Mouse (Mus musculus) B cell, adult 2 months (primary cell): ENCODE data around the gene Ptprg.

ENCODE experiments used
- DNase-seq, 2 experiments: peaks; one replicate each; pipeline ENCODE4 v3.0.0; 2022

Gene Ptprg

DNA sequence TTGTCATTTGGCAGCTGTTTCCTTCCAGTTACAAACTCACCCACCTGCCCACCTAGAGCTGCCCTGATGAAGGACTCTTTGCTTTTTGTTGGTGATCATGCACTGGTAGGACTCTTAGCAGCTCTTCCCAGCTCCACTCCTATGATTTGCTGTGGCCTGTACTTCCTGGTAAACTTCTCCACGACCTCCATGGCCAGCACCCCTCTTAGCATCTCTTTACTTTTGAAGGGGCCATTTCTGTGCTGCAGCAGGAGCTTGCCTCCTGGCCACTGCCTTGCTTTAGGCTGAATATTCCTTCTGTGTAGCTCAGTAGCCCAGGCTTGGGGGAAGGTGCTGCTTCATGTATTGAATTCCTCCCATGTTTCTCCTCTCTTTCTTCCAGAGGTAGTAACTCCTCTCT lies 517.0 kb downstream of the Ptprg start:
- DNase-seq, result no peak

DNA sequence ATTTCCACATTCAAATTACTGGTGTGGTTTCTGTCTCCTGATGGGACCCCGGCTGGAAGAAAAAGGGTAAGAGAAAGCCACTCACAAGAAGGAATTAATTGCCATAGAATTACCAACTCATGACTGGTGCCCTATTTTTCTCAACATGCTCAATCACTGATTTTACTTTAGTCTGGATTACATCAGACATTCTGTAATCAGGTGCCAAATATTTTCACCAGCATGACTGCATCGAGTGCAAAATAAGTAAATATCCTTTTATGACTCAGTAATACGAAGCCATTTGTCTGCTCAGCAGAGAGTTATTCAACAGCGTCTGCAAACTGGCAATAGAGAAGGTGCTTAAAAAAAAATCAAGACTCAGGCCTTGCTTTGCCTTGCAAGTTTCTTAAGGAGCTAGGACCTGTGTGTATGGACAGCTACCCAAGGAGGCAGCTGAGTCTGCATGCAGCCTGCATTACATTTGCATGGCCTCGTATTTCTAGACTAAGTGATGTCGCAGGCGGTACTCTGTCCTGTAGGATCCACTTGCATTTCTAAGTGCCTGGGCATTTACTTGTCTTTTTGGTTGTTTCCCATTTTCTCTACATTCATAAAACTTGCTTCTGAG lies 517.6 kb downstream of the Ptprg start:
- DNase-seq, result no peak

DNA sequence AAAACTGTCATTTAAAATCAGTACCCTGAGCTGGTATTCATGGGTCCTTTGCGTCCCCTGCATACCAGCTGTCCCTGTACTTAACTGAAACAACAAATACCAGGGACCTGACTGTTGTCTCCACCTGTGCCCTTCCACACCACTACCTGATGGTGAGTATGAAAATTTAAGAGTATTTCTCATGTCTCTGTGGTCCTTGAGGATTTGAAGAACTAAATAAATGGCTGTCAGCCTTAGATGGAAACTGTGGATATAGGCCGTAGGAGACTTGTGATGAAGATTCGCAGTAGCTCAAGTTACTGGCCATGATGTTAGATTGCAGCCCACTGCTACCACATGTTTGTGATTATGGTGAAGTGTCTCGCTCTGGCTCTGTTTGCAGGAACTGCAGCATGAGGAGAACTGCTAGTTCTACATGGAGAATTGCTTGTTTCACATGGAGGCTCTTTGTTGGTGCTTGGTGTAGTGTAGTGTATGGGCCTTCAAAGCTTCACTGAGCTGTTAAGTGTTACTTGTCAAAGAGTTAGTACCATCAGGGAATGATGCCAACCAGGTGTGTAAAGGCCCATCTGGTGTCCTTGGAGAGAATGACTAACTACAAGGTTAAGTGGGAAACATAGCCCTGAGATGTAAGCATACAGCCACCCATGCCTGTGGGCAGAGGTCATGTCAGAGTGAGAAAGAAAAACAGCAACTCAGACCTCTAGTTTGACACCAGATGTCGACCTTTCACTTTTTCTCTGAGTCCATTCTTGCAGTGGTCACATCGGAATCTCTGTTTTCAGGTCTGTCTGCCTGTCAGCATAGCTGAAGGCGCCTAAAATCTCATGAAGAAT lies 518.9 kb downstream of the Ptprg start:
- DNase-seq, result no peak

DNA sequence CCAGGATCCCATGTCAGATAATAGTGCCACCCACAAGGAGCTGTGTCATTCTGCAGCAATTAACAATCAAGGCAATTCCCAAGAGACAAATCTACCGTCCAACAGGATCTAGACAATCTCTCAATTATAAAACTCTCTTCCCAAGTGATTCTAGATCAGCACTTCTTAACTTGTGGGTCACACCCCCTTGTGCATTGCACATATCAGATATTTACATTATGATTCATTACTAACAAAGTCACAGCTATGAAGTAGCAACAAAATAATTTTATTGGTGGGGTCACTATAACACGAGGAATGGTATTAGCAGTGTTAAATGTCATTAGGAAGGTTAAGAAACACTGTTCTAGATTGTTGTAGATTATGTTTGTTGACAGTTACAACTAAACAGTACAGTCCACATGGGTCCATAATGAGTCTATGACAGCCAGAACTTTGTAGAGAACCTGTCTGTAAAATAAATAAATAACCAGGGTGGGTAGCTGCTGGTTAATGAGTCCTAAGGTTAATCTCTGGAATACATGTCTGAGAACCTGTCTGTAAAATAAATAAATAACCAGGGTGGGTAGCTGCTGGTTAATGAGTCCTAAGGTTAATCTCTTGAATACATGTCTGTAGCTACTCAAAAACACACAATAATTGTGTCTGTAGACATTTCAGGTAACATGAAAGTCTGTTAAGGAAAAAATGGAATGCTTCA lies 520.2 kb downstream of the Ptprg start:
- no peak for DNase-seq

DNA sequence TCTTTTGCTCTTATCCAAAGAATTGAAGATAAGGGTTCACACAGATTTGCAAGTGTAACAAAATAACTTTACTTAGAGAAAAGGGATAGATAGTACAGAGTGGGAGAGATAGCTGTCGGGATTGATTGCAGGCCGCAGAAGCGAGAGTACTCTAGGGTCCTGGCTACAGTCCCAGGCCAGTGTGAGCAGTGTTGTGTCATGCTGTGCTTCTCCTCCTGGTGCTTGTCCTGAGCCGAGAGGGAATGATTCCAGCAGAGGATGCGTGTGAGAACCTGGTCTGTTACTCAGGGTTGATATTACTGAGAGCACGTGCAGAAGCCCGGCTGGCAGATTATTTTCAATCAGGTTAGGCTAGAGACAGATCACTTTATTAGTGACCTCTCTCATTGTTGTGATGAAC lies 523.9 kb downstream of the Ptprg start:
- DNase-seq, result no peak

DNA sequence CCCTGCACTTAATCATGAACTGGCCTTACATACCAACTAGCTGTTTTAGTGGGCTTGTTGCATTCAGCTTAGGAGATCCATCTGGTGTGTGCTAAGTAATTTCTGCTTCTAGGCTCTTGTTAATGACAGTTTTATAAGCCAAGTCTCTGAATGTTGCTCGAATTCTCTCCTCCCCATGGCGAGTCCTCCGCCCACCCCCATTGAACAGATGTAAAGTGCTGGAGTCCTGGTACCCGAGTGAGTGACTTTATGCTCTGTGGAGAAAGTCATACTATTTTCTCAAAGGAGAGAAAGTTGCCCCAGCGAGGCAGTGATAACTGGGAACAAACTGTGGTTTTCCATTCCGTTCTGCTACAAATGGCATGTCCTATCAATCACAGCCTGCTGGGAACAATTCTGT lies 525.9 kb downstream of the Ptprg start:
- no peak for DNase-seq

DNA sequence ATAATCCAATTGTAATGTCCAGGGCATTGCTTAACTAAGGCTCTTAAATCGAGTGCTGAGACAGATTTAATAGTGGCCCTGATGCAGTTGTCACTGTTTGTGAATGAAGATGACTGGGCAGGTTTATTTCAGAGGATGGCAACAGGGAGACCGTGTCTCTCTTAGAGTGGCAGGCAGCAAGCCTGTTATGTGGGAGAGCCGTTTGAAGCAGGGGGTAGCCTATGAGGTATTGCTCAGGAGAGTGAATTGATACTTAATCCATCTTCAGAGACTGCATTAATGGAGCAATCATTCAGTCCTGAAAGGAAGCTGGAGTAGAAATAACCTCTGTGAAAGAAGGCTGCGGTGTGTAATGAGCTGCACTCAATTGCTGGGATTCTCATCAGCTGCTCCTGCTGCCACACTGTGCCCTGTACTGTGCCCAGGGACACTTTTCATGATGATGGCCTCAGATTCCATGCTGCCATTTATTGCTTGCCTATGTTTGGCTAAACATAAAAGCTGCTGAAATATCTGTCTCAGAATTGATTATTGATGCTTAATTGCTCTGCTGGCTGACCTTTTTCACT lies 526.6 kb downstream of the Ptprg start:
- DNase-seq, result no peak

DNA sequence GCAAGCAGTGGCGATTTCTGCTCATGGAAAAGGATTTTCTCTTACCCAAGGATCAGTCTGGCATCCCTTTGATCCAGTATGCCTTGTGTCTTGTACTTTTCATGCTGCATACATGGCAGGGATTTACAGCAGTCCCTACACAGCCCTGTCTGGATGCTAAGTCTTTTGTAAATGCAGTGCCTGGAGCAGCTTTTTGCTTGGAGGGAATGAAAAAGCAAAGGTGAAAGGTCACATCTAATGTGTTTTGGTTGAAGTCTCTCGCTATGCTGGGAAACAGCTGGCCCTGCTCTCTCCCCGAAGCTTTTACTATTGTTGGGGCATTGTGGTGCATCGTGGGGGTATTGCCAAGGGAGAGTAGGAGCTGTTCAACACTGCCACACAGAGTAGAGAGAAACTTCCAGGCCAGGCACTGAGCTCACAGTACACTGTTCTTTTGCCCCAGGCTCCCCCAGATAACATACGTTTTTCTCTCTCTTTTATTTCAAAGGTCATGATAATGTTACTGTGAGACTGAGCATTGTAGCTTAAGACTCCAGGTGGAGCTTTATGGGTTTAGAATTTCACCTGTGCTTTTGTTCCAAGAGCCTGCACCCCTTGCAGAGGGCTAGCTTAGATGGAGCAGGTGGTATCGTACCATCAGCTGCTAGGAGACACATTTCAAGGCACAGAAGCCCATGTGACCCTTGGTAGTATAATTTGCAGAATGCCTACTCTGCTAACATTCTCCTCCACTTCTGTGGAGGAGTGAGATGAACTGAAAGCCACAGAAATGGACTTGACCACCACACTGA lies 529.0 kb downstream of the Ptprg start:
- DNase-seq, result no peak

DNA sequence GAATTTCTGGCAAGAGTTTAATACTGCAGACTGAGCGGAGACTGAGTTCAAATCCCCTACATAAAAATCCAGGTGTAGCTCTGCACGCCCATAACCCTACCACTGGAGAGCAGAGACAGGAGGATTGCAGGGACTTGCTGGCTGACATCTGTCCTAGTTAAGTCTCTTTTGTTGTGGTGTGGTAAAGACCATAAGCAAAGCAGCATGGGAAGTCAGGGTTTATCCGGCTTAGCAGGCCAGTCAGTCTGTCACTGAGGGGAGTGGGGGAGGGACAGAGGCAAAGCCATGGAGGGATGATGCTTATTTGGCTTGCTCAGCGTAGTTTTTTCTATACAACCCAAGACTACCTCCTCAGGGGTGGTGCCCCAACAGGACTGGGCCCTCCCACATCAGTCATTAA lies 530.7 kb downstream of the Ptprg start:
- DNase-seq, result no peak

DNA sequence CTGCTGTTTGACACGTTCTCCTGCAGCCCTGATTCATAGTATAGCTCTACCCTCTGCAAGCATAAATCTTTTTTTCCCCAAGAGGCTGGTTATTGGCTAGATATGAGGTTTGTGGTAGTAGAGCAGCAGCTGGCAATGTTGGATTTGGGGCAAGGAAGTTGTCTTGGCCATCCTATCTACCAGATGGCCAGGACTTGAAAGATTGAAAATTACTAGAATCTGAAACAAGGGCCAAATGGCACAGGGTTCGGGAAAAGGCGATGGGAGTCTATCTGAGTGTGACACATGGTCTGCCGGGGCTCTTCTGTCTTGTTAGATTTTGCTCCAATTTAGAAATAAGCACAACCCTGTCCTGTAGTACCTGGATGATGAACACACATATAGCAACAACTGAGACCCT lies 531.7 kb downstream of the Ptprg start:
- no peak for DNase-seq

DNA sequence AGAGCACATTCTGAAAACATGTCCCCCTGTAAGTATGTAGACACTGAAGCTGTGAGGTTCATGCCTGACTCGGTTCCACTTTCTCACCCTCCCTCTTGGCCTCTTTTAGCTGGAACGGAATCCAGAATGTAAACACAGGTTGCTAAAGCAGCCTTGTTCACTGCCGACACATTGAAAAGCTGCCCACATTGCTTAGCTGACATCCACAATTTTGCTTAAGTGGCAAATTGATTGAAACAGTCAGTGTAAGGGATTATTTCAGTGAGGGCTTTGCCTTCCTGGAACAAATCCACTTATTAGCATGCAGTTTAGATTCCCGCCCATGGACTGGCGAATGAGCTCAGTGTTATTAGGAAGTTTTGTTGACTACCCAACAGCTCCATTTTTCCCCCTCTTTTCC lies 532.8 kb downstream of the Ptprg start:
- no peak for DNase-seq

DNA sequence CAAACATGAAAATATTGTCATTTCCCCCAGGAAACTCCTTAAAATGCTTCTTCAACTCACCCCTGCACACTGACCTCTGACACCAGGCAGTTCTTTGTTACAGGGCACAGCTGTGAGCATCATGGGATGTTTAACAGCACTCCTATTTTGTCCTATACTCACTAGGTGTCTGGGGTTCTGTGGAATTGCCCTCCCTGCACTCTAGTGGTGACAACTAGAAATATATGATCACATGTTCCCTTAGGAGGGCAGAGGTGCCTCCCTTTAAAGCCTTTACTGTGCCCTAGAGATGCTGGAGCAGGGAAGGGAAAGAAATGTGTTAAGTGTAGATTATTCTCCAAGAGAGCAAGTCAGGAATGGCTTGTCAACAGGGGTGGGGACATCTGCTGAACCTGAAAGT lies 536.6 kb downstream of the Ptprg start:
- DNase-seq, result no peak

DNA sequence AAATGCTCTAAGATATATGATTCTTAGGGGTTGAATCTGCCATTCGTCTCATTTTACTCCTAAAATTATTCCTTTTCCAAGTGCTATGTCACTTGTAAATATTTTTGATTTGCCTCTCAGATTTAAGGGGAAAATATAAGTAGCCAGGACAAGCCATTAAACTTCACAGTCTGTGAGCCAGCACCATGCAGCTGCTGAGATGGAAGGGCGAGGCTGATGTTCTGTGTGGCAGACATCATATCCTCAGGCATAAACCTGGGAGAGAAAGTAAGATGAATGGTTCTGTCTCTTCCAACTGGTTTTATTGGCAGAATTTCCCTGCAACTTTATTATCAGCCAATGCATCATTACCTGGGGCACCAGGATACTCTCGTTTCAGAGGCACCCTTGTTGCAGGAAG lies 538.4 kb downstream of the Ptprg start:
- DNase-seq, result no peak

DNA sequence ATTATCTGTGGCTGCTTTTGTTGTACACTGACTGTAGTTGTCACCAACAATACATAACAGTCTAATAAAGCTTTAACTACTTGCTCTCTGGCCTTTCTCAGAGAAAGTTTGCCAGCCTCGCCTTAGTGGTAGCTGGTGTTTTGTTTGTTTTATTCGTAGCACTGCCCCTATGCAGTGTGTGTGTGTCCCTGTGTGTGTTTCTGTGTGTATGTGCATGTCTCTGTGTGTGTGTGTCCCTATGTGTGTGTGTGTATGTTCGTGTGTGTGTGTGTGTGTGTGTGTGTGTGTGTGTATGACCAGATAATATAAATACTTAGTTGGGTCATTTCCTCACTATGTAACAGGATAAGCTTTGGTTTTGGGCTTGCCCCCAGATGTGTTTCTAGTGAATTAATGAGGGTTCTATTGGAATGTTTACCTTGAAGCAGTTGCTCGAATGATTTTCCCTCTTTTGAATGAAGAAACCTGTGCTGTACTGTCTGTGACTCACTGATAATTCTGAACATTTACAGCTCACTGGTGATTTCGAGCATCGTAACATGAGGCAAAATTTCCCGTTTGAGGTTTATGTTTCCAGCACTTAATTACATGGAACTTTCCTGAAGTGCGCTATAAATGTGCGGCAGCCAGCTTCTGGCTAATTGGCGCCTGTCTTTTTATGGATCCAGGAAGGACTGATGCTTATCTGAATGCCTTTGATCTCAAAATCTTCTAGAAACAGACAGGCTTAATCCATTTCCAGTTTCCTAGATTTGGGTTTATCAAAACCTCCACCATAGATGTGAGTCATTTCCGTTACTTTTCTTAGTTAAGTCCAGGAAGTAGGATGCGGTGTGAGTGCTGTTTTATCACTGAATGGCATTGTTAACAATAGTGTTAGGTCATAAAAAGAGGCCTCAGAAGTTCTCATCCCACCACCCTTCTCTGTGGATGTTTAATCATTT lies 546.3 kb downstream of the Ptprg start:
- no peak for DNase-seq

DNA sequence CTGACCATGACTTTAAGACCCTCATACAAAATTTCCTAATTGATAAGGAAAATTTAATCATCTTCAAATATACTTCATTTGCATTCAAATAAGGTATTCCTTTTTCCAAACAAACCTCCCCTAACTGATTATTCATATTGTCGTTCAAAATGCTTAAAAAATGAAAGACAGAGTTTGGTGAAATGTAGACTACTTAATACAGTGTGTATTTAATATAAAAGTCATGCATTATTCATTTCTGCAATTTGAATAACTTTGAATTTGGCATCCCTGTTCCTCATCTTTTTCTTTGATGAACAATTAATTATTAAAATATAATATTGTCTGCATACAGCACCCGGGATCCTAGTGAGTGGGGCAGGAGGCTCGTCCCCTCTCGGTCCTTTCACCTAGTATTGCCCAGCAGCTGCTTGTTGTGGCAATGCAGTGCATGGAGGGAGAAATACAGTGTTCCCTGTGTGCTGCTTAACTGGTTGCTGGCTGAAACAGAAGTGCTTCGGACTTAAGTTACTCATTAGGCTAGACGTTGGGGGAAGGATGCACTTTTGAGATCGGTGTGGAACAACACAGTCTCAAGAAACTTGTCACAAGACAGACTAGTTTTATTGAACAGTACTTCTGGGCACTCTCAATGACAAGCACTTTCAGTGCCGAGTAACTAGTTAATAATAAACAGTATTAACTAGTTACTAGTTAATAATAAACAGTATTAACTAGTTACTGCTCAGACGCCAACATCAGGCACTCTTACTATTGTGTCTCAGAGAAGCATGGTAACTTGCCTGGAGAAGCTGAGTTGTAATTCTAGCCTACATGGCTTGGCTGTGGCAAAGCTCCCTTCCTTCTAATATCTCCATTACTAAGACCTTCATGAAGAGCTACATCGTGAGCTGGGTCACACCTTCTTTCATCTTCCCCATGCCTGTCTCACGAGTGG lies 549.3 kb downstream of the Ptprg start:
- DNase-seq, result no peak

DNA sequence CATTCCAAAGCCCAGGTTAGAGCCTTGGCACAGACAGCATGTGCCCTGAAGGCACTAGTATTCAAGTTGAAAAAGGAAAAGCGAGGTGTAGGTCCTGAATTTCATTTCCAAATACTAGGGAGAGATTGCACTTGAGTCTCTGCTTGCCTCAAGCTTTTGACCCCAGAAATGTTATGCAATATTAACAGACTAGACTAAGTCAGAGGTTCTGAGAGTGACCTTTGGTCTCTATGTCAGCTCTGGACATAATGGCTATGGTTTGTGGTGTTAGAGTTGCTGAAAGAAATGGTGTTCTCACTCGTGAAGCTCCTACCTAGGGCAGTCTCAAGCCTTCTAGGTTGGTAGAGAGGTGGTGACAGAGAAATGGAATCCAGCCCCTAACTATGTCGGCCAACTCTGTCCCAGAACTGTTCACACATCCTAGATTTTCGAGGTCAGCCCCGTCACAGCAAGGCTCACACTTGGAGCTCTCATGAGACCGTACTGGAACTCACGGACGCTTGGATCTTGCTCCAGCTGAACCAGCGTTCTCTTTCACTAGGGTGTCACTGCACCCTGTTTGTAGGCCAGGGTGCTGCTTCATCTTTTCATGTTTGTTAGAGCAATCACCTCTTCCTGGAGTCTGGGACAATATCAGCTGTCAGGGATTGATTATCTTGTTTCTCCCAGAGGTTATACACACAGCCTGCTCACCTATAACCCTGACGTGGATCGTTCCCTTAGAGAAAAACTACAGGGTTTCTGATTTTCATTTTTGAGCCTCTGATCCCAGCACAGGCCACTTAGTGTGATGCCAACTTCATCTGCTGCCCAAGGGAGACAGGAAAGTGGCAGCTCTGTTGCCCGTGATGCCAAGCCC lies 551.2 kb downstream of the Ptprg start:
- no peak for DNase-seq

DNA sequence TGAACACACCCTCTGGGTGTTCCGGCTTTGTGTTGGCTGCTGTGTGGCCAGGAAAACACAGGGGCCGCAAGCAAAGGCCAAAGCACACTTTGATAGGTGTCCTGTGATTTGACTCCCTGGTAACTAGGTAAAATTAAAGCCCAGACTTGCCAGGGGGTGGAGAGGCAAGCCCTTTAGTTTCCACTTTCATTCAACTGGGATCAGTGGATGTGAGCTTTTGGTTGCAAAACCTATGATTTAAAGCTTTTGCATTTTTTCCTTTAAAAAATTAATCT lies 551.8 kb downstream of the Ptprg start:
- no peak for DNase-seq

DNA sequence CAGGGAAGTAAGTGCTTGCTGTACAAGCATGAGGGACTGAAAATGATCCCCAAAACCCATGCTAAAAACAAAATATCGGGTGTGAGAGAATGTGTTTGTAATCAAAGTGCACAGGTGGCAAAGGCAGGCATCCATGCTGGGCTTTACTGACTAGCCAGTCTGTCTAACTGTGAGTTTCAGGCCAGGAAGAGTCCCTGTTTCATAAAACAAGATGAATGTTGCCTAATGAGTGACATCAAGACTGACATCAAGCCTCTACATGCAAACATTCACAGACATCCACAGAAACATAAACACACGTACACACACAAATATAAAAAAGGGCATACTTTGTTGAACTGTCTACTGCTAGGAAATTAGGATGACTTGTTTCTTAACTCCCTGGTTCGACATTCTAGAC lies 552.3 kb downstream of the Ptprg start:
- DNase-seq, result no peak

DNA sequence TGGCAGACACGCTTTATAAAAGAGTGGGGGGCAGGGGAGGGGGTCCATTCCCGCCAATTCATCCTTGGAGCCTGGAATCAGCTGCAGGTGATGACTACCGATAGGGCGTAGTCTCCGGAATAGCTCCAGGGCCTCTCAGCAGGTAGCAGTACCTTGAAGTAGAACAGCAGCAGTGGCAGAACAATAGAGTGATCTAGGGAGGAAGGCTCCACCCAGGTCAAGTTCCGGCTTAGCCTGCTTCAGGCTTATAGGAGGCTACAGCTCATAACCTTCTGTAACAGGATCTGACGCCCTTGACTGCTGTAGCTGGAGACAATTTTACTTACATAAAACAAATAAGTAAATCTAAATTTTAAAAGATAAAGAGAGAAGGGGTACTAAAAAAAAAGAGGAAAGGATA lies 554.1 kb downstream of the Ptprg start:
- DNase-seq, result no peak

DNA sequence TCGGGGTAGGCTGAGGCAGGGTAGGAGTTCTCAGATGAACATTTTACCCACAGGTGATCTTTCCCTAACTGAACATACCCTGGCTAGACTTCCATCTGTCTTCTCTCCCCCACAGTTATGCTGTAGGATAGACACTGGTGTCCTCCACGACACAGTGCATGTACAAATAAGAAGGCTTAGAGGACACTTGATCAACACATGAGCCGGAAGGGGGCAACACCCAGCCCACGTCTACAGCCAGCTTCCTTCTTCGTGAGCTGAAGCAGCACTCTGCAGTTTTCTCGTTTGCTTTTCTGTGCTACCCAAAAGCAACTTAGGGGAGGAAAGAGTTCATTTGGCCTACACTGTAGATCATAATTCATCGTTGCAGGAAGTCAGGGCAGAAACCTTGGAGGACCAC lies 554.7 kb downstream of the Ptprg start:
- DNase-seq, result no peak
